Mouse (Mus musculus): ENCODE data around the gene Fnip1. TPM values are rescaled to one million over a fixed set of nuclear protein-coding genes. Genes with fewer than 3 reads are reported as not detected.

Fnip1 gene
- polyA plus RNA-seq, 1 experiment: 1.6 TPM

DNA sequence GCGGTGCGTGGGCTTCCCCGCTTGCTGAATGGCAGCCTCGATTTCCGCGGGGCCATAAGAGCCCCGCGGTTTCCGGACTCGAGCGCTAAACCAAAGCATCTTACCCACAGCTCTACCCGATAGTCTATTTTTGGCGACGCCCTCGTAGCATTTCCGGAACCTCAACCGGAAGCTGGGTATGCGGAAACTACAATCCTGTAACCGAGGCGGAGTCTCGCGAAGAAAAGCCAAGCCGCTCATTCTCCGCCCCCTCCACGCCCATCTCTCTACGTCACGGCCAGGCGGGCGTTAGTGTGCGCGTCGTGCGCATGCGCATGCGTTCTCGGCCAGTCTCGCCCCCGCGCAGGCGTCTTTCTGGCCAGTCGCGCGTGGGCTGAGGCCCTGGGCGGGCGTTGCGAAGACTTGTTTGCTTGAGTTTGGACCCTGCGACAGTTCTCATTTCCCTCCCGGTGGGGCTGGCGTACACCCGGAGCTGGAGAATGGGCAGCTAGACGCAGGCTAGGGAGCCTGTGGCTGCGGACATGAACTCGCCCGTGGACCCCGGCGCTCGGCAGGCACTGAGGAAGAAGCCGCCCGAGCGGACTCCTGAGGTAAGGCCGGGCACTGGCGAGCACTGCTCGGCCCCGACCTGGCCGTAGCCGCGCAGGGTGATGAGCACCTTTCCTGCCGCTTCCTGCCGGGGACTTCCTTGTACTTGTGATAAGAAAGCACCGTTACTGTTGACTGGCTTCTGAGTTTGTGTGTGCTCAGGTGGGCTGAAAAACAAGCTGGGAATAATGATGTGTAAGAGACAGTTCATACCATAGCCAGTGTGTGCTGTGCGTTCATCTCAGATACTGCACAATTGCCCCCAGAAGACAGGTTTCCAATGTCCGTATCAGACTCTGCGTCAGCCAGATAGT, 84.8 kb downstream of the Fnip1 start, which contains the start of gene Rapgef6:
Gene Rapgef6, plus strand, starts transcription at position 319 of the 902 bp plus-strand sequence.
- no peak for TF ChIP-seq GATA1 (IDR thresholded peaks at IDR 0.05; ENCODE audit: low read length)

DNA sequence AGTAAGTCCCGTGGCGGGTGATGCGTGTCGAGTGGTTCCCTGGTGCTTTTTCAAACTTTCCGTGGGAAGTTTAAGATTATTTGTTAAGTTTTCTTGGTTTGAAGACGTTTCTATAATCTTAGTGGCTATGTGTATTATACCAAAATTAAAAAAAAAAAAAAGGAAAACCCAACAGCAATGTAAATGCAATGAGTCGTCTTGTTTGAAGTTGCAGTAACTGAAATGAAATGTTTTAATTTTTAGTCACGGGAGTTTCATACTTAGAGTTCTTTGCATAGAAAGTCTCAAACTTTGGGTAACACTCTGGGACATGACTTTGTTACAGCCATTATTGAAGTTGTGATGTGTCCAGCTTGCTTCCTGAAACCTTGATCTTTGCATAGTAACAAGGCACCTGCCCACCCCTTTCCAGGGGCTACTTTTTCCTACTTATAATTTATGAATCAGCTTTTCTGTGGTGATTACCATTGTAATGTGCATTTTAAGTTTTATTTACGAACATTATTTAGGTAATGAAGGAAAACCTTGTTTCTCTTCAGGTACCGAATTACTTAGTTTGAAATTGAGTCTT, 85.5 kb downstream of the Fnip1 start:
- no peak for TF ChIP-seq GATA1 (IDR thresholded peaks at IDR 0.05; ENCODE audit: low read length)

DNA sequence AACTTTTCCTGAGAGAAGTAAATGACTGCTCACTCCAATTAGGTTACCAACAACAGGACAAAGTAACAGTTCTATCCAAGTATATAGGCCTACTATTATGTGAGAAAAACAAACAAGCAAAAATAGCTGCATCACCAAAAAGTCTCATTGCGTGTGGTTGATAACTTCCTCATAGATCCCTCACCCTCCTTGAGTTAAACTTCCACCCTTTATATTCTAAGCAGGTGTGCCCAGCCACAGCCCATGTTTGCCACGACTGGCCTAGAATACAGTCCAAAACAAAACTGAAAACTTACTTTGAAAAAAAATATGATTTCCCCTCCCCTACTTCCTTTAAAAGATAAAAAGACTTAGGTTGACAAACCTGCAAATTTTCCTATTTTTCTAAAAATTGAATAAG, 90.0 kb downstream of the Fnip1 start:
- TF ChIP-seq GATA1 (IDR thresholded peaks at IDR 0.05; ENCODE audit: low read length): no peak

DNA sequence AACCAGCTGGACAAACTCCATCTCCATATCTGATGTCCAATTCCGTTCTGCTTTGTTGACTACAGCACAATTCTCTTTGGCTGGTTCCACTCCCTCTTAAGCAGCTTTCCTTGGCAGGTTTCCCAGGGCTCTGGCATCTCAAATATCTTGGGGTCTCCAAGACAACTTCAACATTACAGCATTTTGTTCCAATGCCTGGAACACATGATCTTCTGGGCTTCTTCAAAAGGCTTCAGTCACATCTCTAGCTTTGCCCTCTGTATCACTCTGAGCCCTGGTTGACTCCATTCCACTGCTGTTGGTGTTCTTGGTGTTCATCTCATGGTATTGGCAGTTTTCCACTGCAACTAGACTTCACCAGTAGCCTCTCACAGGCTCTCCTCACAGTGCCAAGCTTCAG, 92.4 kb downstream of the Fnip1 start:
- TF ChIP-seq GATA1 (IDR thresholded peaks at IDR 0.05; ENCODE audit: low read length): no peak

DNA sequence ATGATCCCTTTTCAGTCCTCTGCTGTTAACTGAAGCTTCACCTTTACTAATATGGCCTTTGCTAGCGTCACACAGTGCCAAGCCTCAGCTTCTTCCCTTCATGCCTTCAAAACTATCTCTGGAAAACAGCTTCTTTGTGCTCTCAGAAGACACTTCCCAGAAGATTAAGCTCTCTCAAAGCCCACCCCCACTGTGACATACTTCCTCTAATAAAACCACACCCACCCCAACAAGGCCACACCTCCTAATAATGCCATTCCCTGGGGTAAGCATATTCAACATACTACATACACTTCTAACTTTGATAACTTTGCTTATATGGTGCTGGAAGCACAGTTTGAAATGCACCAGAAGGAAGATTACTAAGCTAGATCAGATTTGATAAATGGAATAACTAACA, 92.9 kb downstream of the Fnip1 start:
- no peak for TF ChIP-seq GATA1 (IDR thresholded peaks at IDR 0.05; ENCODE audit: low read length)

DNA sequence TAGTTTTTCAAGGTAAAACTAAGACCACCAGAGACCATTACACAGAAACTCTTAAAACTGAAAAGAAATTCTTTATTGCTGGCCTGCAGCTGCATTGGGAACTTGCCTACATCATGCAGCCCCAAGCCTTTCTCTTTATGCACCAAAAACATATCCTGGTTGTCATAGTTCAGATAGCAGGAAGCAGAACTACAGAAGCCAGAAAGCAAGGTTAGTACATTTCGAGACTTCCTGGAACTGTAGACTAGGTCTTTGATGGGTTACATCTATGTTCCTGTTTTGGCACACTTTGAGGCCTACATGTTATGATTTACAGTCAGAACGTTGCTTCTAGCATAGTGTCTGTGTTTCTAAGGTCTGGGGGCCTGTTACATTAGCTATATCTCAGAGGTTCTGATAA, 95.8 kb downstream of the Fnip1 start:
- TF ChIP-seq GATA1 (IDR thresholded peaks at IDR 0.05; ENCODE audit: low read length): no peak

DNA sequence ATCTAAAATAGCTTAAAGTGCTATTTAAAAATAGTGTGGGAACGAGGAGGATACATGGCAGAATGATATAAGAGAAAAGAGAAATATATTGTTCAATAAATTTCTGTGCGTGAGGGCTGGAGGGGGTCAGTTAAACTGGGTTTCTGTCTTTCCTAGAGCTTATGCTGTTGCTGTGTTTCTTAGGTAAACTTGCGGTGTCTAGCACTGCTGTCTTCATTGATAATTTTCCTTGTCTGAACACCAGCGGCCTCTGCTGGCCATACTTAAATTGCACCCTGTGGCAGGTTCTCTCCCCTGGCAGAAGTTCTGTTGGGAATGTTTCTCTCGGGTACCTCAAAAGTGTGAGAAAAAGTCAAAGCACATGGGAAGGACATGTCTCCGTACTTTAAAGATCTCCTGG, 96.9 kb downstream of the Fnip1 start:
- TF ChIP-seq GATA1 (IDR thresholded peaks at IDR 0.05; ENCODE audit: low read length): no peak

DNA sequence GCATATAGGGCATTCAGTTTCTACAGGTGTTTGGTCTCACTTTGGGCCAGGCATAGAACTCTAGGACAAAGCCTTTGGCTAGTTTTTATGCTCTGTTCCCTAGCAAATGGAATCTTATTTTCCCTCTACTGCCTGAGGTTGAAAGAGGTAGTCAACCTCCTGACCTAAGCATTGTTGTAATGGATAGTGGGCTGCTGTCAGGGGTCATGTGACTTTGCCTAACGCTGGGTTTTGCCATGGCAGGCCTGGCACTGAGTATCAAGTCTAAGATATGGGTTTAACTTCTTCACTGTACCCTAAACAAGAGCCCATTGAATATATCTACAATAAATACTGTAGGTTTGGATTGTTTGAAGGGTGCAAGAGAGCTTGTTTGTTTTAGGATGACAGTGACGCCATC, 101.0 kb downstream of the Fnip1 start:
- no peak for TF ChIP-seq GATA1 (IDR thresholded peaks at IDR 0.05; ENCODE audit: low read length)

DNA sequence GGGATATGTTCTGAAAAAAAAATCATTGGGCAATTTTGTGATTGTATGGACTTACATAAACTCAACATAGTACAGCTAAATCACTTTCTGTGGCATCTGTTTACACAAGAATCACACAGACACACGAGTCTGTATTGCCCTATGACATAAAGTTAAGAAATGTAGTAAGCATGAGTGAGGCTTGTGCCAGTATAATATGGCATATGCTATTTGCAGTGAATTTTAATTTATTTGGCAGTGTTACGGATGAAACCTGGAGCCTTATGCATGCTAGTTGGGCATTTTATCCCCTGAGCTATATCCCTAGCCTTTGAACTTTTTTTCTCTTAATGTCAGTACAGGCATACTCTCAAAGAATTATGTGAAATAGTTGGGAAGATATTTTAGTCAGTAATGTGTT, 101.5 kb downstream of the Fnip1 start:
- no peak for TF ChIP-seq GATA1 (IDR thresholded peaks at IDR 0.05; ENCODE audit: low read length)

DNA sequence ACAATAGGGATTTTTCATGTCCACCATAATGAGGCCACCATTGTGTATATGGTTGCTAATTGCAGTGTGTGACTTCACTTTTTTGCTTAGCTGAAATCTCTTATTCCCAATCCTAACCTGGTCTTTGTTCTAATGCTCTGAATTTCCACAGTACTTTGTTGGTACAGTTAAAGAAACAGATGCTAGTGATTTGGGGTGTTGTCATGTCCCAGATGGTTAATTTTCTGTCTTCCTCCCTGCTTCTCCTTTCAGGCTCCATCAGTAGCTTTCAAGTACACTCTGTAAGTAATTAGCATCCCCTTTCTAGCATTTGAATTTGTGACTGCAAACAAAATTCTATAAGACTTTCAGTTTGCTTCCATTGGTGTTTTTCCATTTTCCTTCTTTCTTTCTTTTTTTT, 102.3 kb downstream of the Fnip1 start:
- no peak for TF ChIP-seq GATA1 (IDR thresholded peaks at IDR 0.05; ENCODE audit: low read length)

DNA sequence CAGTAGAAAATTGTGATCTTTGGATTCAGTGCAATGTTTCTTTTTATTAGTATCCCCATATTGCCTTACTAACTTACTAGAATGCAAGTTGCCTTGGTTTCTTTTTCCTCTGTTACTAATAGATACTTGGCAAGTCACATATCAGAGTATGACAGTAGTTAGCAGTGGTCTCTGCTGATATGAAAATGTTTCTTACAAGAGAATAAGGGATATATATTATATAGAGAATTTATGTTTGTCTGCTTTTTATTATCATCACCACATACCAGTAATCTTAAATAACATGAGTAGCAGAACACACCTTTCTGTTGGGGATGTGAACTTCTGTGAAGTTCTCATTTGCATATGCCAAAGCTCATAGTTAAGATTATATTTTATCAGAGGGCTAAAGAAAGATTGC, 104.4 kb downstream of the Fnip1 start:
- no peak for TF ChIP-seq GATA1 (IDR thresholded peaks at IDR 0.05; ENCODE audit: low read length)

DNA sequence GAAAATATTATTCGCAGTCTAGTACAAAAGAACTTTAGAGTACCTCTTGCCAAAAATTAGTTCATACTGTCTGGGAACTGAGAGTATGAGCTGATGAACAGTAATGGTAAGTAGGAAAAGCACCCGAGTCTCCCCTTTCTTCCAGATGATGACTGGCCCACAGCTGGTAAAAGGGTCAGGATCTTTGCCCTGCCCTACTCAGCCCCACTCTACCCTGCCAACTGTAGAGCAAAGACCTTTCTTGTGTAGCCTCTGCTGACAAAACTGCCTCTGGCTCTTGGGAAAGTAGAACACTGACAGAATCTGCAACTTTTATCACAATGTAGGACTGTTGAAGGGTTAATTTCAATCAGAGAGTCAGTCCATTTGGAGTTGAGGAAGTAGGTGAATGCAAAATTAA, 117.0 kb downstream of the Fnip1 start:
- TF ChIP-seq GATA1 (IDR thresholded peaks at IDR 0.05; ENCODE audit: low read length): no peak

DNA sequence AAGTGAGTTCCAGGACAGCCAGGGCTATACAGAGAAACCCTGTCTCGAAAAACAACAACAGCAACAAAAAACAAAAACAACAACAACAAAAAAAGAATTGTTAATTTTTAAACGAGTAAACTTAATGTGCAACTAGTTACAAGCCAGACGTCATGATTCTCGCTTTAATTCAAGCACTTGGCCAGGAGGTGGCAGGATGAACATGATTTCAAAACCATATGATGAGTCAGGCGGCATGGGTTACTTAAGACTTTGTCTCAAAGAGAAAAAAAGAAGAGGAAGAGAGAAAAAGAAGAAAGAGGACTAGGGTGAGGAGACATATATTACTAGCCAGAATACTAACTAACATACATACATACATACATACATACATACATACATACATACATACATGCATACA, 124.8 kb downstream of the Fnip1 start:
- TF ChIP-seq GATA1 (IDR thresholded peaks at IDR 0.05; ENCODE audit: low read length): no peak

Other genes starting within 250 kb of the Fnip1 start
- gene Csf2, start 188.5 kb upstream of the Fnip1 start, polyA plus RNA-seq (2012): not detected in 2 replicates
- gene Il3, start 170.9 kb upstream of the Fnip1 start, polyA plus RNA-seq (2012): not detected in 2 replicates
- not detected in 2 replicates for gene Acsl6, start 134.4 kb upstream of the Fnip1 start, polyA plus RNA-seq (2012)
- gene Meikin, start 67.5 kb upstream of the Fnip1 start, polyA plus RNA-seq (2012): not detected in 2 replicates
- 12.9 and 18.5 TPM in 2 replicates for gene Rapgef6, start 84.6 kb downstream of the Fnip1 start, polyA plus RNA-seq (2012)